Mouse (Mus musculus) lung, embryonic 14.5 days (tissue): ENCODE data around the gene Pid1. TPM values are rescaled to one million over a fixed set of nuclear protein-coding genes. Genes with fewer than 3 reads are reported as not detected.
"Not testable (repeated sequence)": the region's sequence is repeated elsewhere in the genome, so short reads cannot be mapped to it uniquely, and the experiment has no call there.

Experiments
- ATAC-seq: fragments of 200-750 bp; cut with Nextera tagmentation; 2 replicates; pipeline ENCODE4 v1.8.0; 2017; ENCODE audit warnings: mild to moderate bottlenecking, moderate TSS enrichment, moderate library complexity; ENCODE audit not compliant: insufficient read depth
- DNase-seq: peaks from one replicate; pipeline ENCODE4 v3.0.0-alpha.2; 2015
- H3K27ac ChIP-seq: fragments of 300-500 bp; sonication (generic); 2 replicates; pipeline ENCODE4 v1.5.1; 2014; ENCODE audit warnings: low read depth, mild to moderate bottlenecking, moderate library complexity
- H3K27me3 ChIP-seq: fragments of 300-500 bp; sonication (generic); 2 replicates; pipeline ENCODE4 v1.6.1; 2014; ENCODE audit warnings: low read length, control low read depth; ENCODE audit not compliant: insufficient read depth
- H3K36me3 ChIP-seq: fragments of 300-500 bp; sonication (generic); 2 replicates; pipeline ENCODE4 v1.6.1; 2014; ENCODE audit warnings: control low read depth; ENCODE audit not compliant: insufficient read depth
- H3K4me1 ChIP-seq: fragments of 300-500 bp; sonication (generic); 2 replicates; pipeline ENCODE4 v1.6.1; 2014; ENCODE audit warnings: antibody characterized with exemption, control low read depth; ENCODE audit not compliant: insufficient read depth
- H3K4me2 ChIP-seq: fragments of 300-500 bp; sonication (generic); 2 replicates; pipeline ENCODE4 v1.6.1; 2014; ENCODE audit warnings: mild to moderate bottlenecking
- H3K4me3 ChIP-seq: fragments of 300-500 bp; sonication (generic); 2 replicates; pipeline ENCODE4 v1.5.1; 2014; ENCODE audit warnings: low read depth, low read length
- H3K9ac ChIP-seq: fragments of 300-500 bp; sonication (generic); 2 replicates; pipeline ENCODE4 v1.6.1; 2014
- H3K9me3 ChIP-seq: fragments of 300-500 bp; sonication (generic); 2 replicates; pipeline ENCODE4 v1.6.1; 2016; ENCODE audit warnings: low read depth, low read length, control low read depth
- CTCF ChIP-seq: IDR thresholded peaks from 2 replicates; pipeline ENCODE4 v1.5.1; 2016; ENCODE audit warnings: antibody characterized with exemption, low read depth
- WGBS: fragments of 180-500 bp; shearing (Covaris S2); extraction: QIAGEN DNeasy Blood & Tissue Kit; methylation state at CpG from one replicate; pipeline ENCODE4 v1.1.7; 2014; 5-methylcytosine and 5-hydroxymethylcytosine counted together
- polyA plus RNA-seq: library from polyadenylated mRNA; unstranded; fragments of >200 nt; fragmentation: Nextera tagmentation; extraction: Ambion mirVana; gene quantifications from 2 replicates; pipeline ENCODE4 v1.2.1, GENCODE M21; 2014

Pid1 gene
- polyA plus RNA-seq, 1 experiment from 2014 or later = 4.9 TPM

- Histone ChIP-seq H3K9me3 (no peaks in the 10 kb centered on the region), H3K4me3 (no peak overlapping the region), H3K27me3 (no peaks in the 10 kb centered on the region), H3K4me2 (no peak overlapping the region), H3K27ac (no peak overlapping the region), H3K9ac (no peak overlapping the region), H3K4me1 (no peaks in the 10 kb centered on the region), H3K36me3 (no peaks in the 10 kb centered on the region)
- 48% methylated on average over 3 of the region's 3 CpGs for WGBS
- ATAC-seq (no peak), DNase-seq (no peak)
- TF ChIP-seq CTCF = no peak
These were observed 2.6 kb downstream of the Pid1 start for GRCm38 (mm10) chr1:84361389-84361788.

GRCm38 (mm10) chr1:84359611-84360500, 4.1 kb downstream of the Pid1 start:
- TF ChIP-seq CTCF = no peak
- DNase-seq (no peak), ATAC-seq (no peak)
- Histone ChIP-seq H3K36me3 (no peaks in the 10 kb centered on the region), H3K4me2 (no peak overlapping the region), H3K9me3 (no peaks in the 10 kb centered on the region), H3K27ac (no peak overlapping the region), H3K9ac (no peak overlapping the region), H3K4me3 (no peak overlapping the region), H3K27me3 (no peaks in the 10 kb centered on the region), H3K4me1 (no peaks in the 10 kb centered on the region)
- WGBS = 77% methylated on average over 6 of the region's 6 CpGs

- 79% methylated on average over 5 of the region's 5 CpGs for WGBS
- TF ChIP-seq CTCF = no peak
- DNase-seq = no peak
These were observed 6.8 kb downstream of the Pid1 start for GRCm38 (mm10) chr1:84357216-84357615.

GRCm38 (mm10) chr1:84350262-84350661, 13.7 kb downstream of the Pid1 start:
- H3K9ac ChIP-seq = no peak overlapping the region
- no peaks in the 10 kb centered on the region for H3K27me3 ChIP-seq
- no peak for TF ChIP-seq CTCF
- no peaks in the 10 kb centered on the region for H3K9me3 ChIP-seq
- no peak overlapping the region for H3K27ac ChIP-seq
- 89% methylated on average over 2 of the region's 2 CpGs for WGBS
- no peak overlapping the region for H3K4me3 ChIP-seq
- H3K4me1 ChIP-seq = no peaks in the 10 kb centered on the region
- no peaks in the 10 kb centered on the region for H3K36me3 ChIP-seq
- DNase-seq (no peak), ATAC-seq (no peak)
- H3K4me2 ChIP-seq = no peak overlapping the region

More at GRCm38 (mm10) chr1:84357216-84357615, 6.8 kb downstream of the Pid1 start:
- no peak overlapping the region for H3K9ac ChIP-seq
- no peaks in the 10 kb centered on the region for H3K4me1 ChIP-seq
- H3K36me3 ChIP-seq = no peaks in the 10 kb centered on the region
- no peak overlapping the region for H3K4me3 ChIP-seq
- no peak for ATAC-seq
- H3K27me3 ChIP-seq = no peaks in the 10 kb centered on the region
- no peak overlapping the region for H3K27ac ChIP-seq
- H3K4me2 ChIP-seq = no peak overlapping the region
- H3K9me3 ChIP-seq = no peaks in the 10 kb centered on the region

- Histone ChIP-seq H3K9me3 (no peaks in the 10 kb centered on the region), H3K4me1 (no peaks in the 10 kb centered on the region), H3K4me2 (no peak overlapping the region), H3K4me3 (no peak overlapping the region), H3K9ac (no peak overlapping the region), H3K27ac (no peak overlapping the region), H3K27me3 (no peaks in the 10 kb centered on the region), H3K36me3 (no peaks in the 10 kb centered on the region)
- no peak for DNase-seq
- ATAC-seq = no peak
- 18% methylated on average over 3 of the region's 3 CpGs for WGBS
- no peak for TF ChIP-seq CTCF
These were observed 16.0 kb downstream of the Pid1 start for GRCm38 (mm10) chr1:84347796-84348476.

GRCm38 (mm10) chr1:84332797-84333196, 31.2 kb downstream of the Pid1 start:
- H3K9me3 ChIP-seq = not testable (repeated sequence)
- WGBS = 53% methylated on average over 3 of the region's 3 CpGs

GRCm38 (mm10) chr1:84331861-84332260, 32.1 kb downstream of the Pid1 start:
- WGBS = 80% methylated on average over 12 of the region's 12 CpGs
- not testable (repeated sequence) for DNase-seq

More at GRCm38 (mm10) chr1:84332797-84333196, 31.2 kb downstream of the Pid1 start:
- not testable (repeated sequence) for ATAC-seq, H3K36me3 ChIP-seq, H3K27ac ChIP-seq, H3K4me2 ChIP-seq, H3K4me3 ChIP-seq, H3K9ac ChIP-seq, H3K27me3 ChIP-seq, H3K4me1 ChIP-seq, DNase-seq

More at GRCm38 (mm10) chr1:84331861-84332260, 32.1 kb downstream of the Pid1 start:
- not testable (repeated sequence) for H3K4me3 ChIP-seq, H3K9me3 ChIP-seq, H3K4me1 ChIP-seq, ATAC-seq, H3K9ac ChIP-seq, H3K27me3 ChIP-seq, H3K4me2 ChIP-seq, H3K36me3 ChIP-seq, H3K27ac ChIP-seq
